Comparison of ENCODE assay signal across 11 mouse cellular contexts in the genomic region with DNA sequence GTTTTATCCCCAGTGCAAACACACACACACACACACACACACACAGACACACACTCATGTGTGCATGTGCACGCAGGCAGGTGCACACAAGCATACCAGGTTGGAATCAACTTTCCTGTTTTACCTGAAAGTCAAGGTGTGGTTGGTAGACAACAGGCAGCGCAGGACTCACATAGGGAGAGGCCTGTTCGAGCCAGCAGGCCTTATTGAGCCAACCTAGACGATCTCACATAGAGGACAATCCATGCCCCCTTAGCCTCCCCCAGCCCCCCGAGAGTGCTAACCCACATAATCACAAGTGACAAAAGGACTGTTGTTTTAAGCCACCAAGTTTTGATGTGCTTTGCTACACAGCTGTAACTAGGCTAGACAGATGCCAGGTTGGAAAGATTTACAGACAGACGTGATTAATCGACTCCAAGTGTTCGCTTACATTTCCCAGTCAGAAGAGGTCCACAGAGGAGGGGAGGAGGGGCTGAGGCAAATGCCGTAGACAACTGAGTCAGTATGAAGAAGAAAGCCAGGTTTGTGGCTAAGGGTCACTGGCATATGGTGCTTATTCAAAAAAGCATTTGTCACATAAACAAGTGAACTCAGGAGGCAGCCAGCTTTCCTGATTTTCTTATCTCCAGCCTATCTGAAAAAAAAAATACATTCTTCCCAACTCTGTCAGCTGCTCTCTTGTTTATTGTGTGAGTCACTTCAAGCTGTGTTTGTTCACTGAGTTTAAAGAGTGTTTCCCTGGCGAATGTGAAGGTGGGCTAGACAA. TPM values are rescaled to one million over a fixed set of nuclear protein-coding genes. Genes with fewer than 3 reads are reported as not detected.
DNase-seq lines count a peak whose midpoint lies in the region; ATAC-seq and TF ChIP-seq lines count a peak whose summit lies in the region.
"Had no signal": no experiment of that assay in that cellular context is flagged by ENCODE, and none has a peak within 500 bp of the region (broad histone marks: within the 10 kb centered on the region; RNA-seq: fewer than 3 reads in every experiment).

No protein-coding gene starts in this region.

- no peak for TF ChIP-seq CTCF in liver, postnatal 0 days (IDR thresholded peaks at IDR 0.05; ENCODE audit: low read depth)
- no peak for TF ChIP-seq CTCF in embryonic fibroblast, embryonic 13.5 days (IDR thresholded peaks at IDR 0.05; ENCODE audit: borderline replicate concordance, insufficient read depth, low read length)

- WGBS in liver, postnatal 0 days (ENCODE audit: insufficient replicate concordance): 58% methylated on average over 10 of the region's 10 CpGs
- 25% methylated on average over 10 of the region's 10 CpGs for WGBS in stomach, embryonic 15.5 days
- WGBS in midbrain, embryonic 14.5 days: 67% methylated on average over 10 of the region's 10 CpGs

- no peak overlapping the region for H3K9ac ChIP-seq in liver, postnatal 0 days (replicated peaks)
- H3K9ac ChIP-seq in stomach, embryonic 15.5 days: no peak overlapping the region
- H3K9ac ChIP-seq in midbrain, embryonic 14.5 days (replicated peaks; ENCODE audit: low read length): no peak overlapping the region

- H3K4me1 ChIP-seq in liver, postnatal 0 days (ENCODE audit: insufficient read depth): peaks cover 7% of the 10 kb centered on the region
- peaks cover 13% of the 10 kb centered on the region for H3K4me1 ChIP-seq in embryonic fibroblast, embryonic 13.5 days (ENCODE audit: control insufficient read depth, insufficient read depth, low read length)
- peaks cover 7% of the 10 kb centered on the region; the same call in 1 of the 2 replicates for H3K4me1 ChIP-seq in stomach, embryonic 15.5 days
- no peaks in the 10 kb centered on the region for H3K4me1 ChIP-seq in midbrain, embryonic 14.5 days (ENCODE audit: control insufficient read depth, insufficient read depth, low read length)

- no peak for TF ChIP-seq POLR2A in embryonic fibroblast, embryonic 13.5 days (IDR thresholded peaks at IDR 0.05; ENCODE audit: low read depth, low read length)

- no peak for TF ChIP-seq EP300 in liver, postnatal 0 days (IDR thresholded peaks at IDR 0.05; ENCODE audit: low read depth)

- no peaks in the 10 kb centered on the region for H3K9me3 ChIP-seq in liver, postnatal 0 days (ENCODE audit: low read length)
- H3K9me3 ChIP-seq in stomach, embryonic 15.5 days: no peaks in the 10 kb centered on the region
- H3K9me3 ChIP-seq in midbrain, embryonic 14.5 days (ENCODE audit: control insufficient read depth, low read length): no peaks in the 10 kb centered on the region

- peak; percentile 12 for DNase-seq in liver, postnatal 0 days
- no peak for DNase-seq in liver
- DNase-seq in NIH3T3 (ENCODE audit: low read depth): peak; percentile 89
- no peak for DNase-seq in layer of hippocampus, adult 8-10 months (ENCODE audit: low spot score in 2 of 2)
- no peak for DNase-seq in midbrain, embryonic 14.5 days
- DNase-seq: cerebellum, adult 11-12 months; gastrocnemius, adult 2 months; layer of hippocampus, postnatal 36 days had no signal

- no peaks in the 10 kb centered on the region for H3K27me3 ChIP-seq in liver, postnatal 0 days (ENCODE audit: insufficient read depth, low read length)
- H3K27me3 ChIP-seq in stomach, embryonic 15.5 days (replicated peaks): no peaks in the 10 kb centered on the region
- H3K27me3 ChIP-seq in midbrain, embryonic 14.5 days (ENCODE audit: control insufficient read depth, insufficient read depth, low read length): no peaks in the 10 kb centered on the region

- no peak overlapping the region for H3K4me3 ChIP-seq in liver, postnatal 0 days (ENCODE audit: low read depth, low read length)
- no peak overlapping the region for H3K4me3 ChIP-seq in embryonic fibroblast, embryonic 13.5 days (ENCODE audit: insufficient read depth, low read length)
- no peak overlapping the region for H3K4me3 ChIP-seq in stomach, embryonic 15.5 days (replicated peaks)
- no peak overlapping the region for H3K4me3 ChIP-seq in midbrain, embryonic 14.5 days (replicated peaks; ENCODE audit: low read depth, low read length)
- H3K4me3 ChIP-seq: gastrocnemius, adult 2 months had no signal

- peak overlapping the region; percentile 9; the same call in 1 of the 2 replicates for H3K27ac ChIP-seq in liver, postnatal 0 days (ENCODE audit: low read depth)
- H3K27ac ChIP-seq in embryonic fibroblast, embryonic 13.5 days (ENCODE audit: insufficient read depth, low read length): peak overlapping the region; percentile 21; the same call in 1 of the 2 replicates
- H3K27ac ChIP-seq in stomach, embryonic 15.5 days: peak overlapping the region; percentile 87
- no peak overlapping the region for H3K27ac ChIP-seq in midbrain, embryonic 14.5 days (replicated peaks; ENCODE audit: low read depth, low read length)
- H3K27ac ChIP-seq: gastrocnemius, adult 2 months had no signal

- no peaks in the 10 kb centered on the region for H3K36me3 ChIP-seq in liver, postnatal 0 days (replicated peaks; ENCODE audit: insufficient read depth, low read length)
- no peaks in the 10 kb centered on the region for H3K36me3 ChIP-seq in stomach, embryonic 15.5 days
- H3K36me3 ChIP-seq in midbrain, embryonic 14.5 days (ENCODE audit: control insufficient read depth, insufficient read depth, low read length): no peaks in the 10 kb centered on the region

- no peak for ATAC-seq in liver, postnatal 0 days
- peak; percentile 58 for ATAC-seq in stomach, embryonic 15.5 days (ENCODE audit: insufficient read depth, low FRiP score, low read depth)
- ATAC-seq in midbrain, embryonic 14.5 days (ENCODE audit: low FRiP score, low TSS enrichment): no peak
- ATAC-seq: midbrain, embryonic 16.5 days had no signal

- H3K4me2 ChIP-seq in liver, postnatal 0 days (ENCODE audit: low read depth, low read length): no peak overlapping the region
- H3K4me2 ChIP-seq in stomach, embryonic 15.5 days: no peak overlapping the region
- H3K4me2 ChIP-seq in midbrain, embryonic 14.5 days (ENCODE audit: low read length): no peak overlapping the region

RNA-seq across cellular contexts. Expression of gene Grid1, which starts 56.0 kb away (rescaled TPM):
- polyA plus RNA-seq in liver, postnatal 0 days (2015; fragmentation: Nextera tagmentation; extraction: Ambion mirVana): not detected in 2 replicates
- not detected in 2 replicates for polyA plus RNA-seq in embryonic fibroblast, embryonic 13.5 days (2011; ENCODE audit: insufficient read length, low read depth, missing spikeins)
- polyA plus RNA-seq in stomach, embryonic 15.5 days (2015; fragmentation: Nextera tagmentation; extraction: Ambion mirVana): 0.76 and 1.4 TPM in 2 replicates
- total RNA-seq in layer of hippocampus, adult 8-10 months (2022): 10 to 100 TPM; 50.8 to 58.6 (median 55.0) TPM
- polyA plus RNA-seq in midbrain, embryonic 14.5 days (2014; fragmentation: Nextera tagmentation; extraction: Ambion mirVana): 4.9 and 5.1 TPM in 2 replicates
- total RNA-seq: gastrocnemius, adult 2 months had no signal

Comparison
In these comparisons a context has a peak if more than half of its experiments do, and no peak if none do; other contexts are left out.
1. DNase-seq: peak in liver, postnatal 0 days (single experiment) and NIH3T3 (single experiment); none in liver (single experiment), layer of hippocampus, adult 8-10 months (0 of 2) and midbrain, embryonic 14.5 days (single experiment).